Mouse (Mus musculus): Measurements from ENCODE around the gene Krtap4-2.

- no peak for TF ChIP-seq CTCF (IDR thresholded peaks at IDR 0.05)
- no peak for TF ChIP-seq POLR2A (IDR thresholded peaks at IDR 0.05; ENCODE audit: insufficient read depth, low read depth, low read length)
- no peak for TF ChIP-seq EP300 (IDR thresholded peaks at IDR 0.05; ENCODE audit: insufficient read depth, low read depth, low read length)
Measured at GRCm38 (mm10) chr11:99614796-99615363, 20.0 kb downstream of the Krtap4-2 start, which contains the start of gene Krtap2-4.
